Mouse (Mus musculus): ENCODE data around the gene Pnrc2. TPM values are rescaled to one million over a fixed set of nuclear protein-coding genes. Genes with fewer than 3 reads are reported as not detected.

The Pnrc2 gene
- 26.7 and 28.6 TPM in 2 replicates for polyA plus RNA-seq (2012; rRNA removed)

GRCm38 (mm10) chr4:135873526-135874202, at the start of gene Pnrc2:
Gene Pnrc2 (minus strand): TSS chr4:135873850.
- peaks cover 32% of the 10 kb centered on the region for H3K36me3 ChIP-seq (ENCODE audit: control insufficient read depth, insufficient read depth, low read length)
- peak within 1 kb of the TSS; percentile 86 for H3K27ac ChIP-seq (ENCODE audit: control insufficient read depth, insufficient read depth, low read length)
- TF ChIP-seq CTCF (IDR thresholded peaks at IDR 0.05; ENCODE audit: borderline replicate concordance, control insufficient read depth, extremely low read depth, insufficient read depth, low read length, poor library complexity) = no peak; the same call in 1 of the 2 replicates
- peak; percentile 96 for TF ChIP-seq POLR2A (IDR thresholded peaks at IDR 0.05; ENCODE audit: control insufficient read depth, extremely low read depth, insufficient read depth, low read length, poor library complexity)
- no peaks in the 10 kb centered on the region for H3K27me3 ChIP-seq (ENCODE audit: control insufficient read depth, insufficient read depth, low read length)
- under 1% methylated on average over 60 of the region's 60 CpGs for WGBS
- peak; percentile 84 for DNase-seq
- H3K4me1 ChIP-seq (replicated peaks; ENCODE audit: control insufficient read depth, insufficient read depth, low read length) = peaks cover 24% of the 10 kb centered on the region
- H3K4me3 ChIP-seq (ENCODE audit: control insufficient read depth, insufficient read depth, low read length) = peak within 1 kb of the TSS; percentile 70

GRCm38 (mm10) chr4:135922190-135922589, 48.5 kb upstream of the Pnrc2 start:
- Histone ChIP-seq H3K4me1 (replicated peaks; ENCODE audit: control insufficient read depth, insufficient read depth, low read length) (peaks cover 8% of the 10 kb centered on the region), H3K27me3 (ENCODE audit: control insufficient read depth, insufficient read depth, low read length) (no peaks in the 10 kb centered on the region), H3K27ac (ENCODE audit: control insufficient read depth, insufficient read depth, low read length) (no peak overlapping the region), H3K4me3 (ENCODE audit: control insufficient read depth, insufficient read depth, low read length) (no peak overlapping the region), H3K36me3 (ENCODE audit: control insufficient read depth, insufficient read depth, low read length) (no peaks in the 10 kb centered on the region; the same call in 1 of the 2 replicates)
- no peak for DNase-seq
- 93% methylated on average over 1 of the region's 1 CpGs for WGBS
- TF ChIP-seq CTCF (IDR thresholded peaks at IDR 0.05; ENCODE audit: borderline replicate concordance, control insufficient read depth, extremely low read depth, insufficient read depth, low read length, poor library complexity) = no peak
- TF ChIP-seq POLR2A (IDR thresholded peaks at IDR 0.05; ENCODE audit: control insufficient read depth, extremely low read depth, insufficient read depth, low read length, poor library complexity) = no peak

- Histone ChIP-seq H3K27ac (ENCODE audit: control insufficient read depth, insufficient read depth, low read length) (peak overlapping the region; percentile 43; the same call in 1 of the 2 replicates), H3K4me1 (replicated peaks; ENCODE audit: control insufficient read depth, insufficient read depth, low read length) (peaks cover 8% of the 10 kb centered on the region), H3K27me3 (ENCODE audit: control insufficient read depth, insufficient read depth, low read length) (no peaks in the 10 kb centered on the region), H3K4me3 (ENCODE audit: control insufficient read depth, insufficient read depth, low read length) (peak overlapping the region; percentile 85), H3K36me3 (ENCODE audit: control insufficient read depth, insufficient read depth, low read length) (no peaks in the 10 kb centered on the region; the same call in 1 of the 2 replicates)
- WGBS = 8% methylated on average over 26 of the region's 26 CpGs
- DNase-seq = no peak
- TF ChIP-seq CTCF (IDR thresholded peaks at IDR 0.05; ENCODE audit: borderline replicate concordance, control insufficient read depth, extremely low read depth, insufficient read depth, low read length, poor library complexity) (no peak), POLR2A (IDR thresholded peaks at IDR 0.05; ENCODE audit: control insufficient read depth, extremely low read depth, insufficient read depth, low read length, poor library complexity) (no peak)
Observed at GRCm38 (mm10) chr4:135921257-135922120, 47.8 kb upstream of the Pnrc2 start.

- H3K27ac ChIP-seq (ENCODE audit: control insufficient read depth, insufficient read depth, low read length) = peak within 1 kb of the TSS; percentile 43; the same call in 1 of the 2 replicates
- H3K4me1 ChIP-seq (replicated peaks; ENCODE audit: control insufficient read depth, insufficient read depth, low read length) = peaks cover 8% of the 10 kb centered on the region
- H3K27me3 ChIP-seq (ENCODE audit: control insufficient read depth, insufficient read depth, low read length) = no peaks in the 10 kb centered on the region
- DNase-seq = peak; percentile 98
- no peaks in the 10 kb centered on the region; the same call in 1 of the 2 replicates for H3K36me3 ChIP-seq (ENCODE audit: control insufficient read depth, insufficient read depth, low read length)
- 1% methylated on average over 60 of the region's 60 CpGs for WGBS
- TF ChIP-seq CTCF (IDR thresholded peaks at IDR 0.05; ENCODE audit: borderline replicate concordance, control insufficient read depth, extremely low read depth, insufficient read depth, low read length, poor library complexity) = peak; percentile 84
- TF ChIP-seq POLR2A (IDR thresholded peaks at IDR 0.05; ENCODE audit: control insufficient read depth, extremely low read depth, insufficient read depth, low read length, poor library complexity) = peak; percentile 58; the same call in 1 of the 2 replicates
- H3K4me3 ChIP-seq (ENCODE audit: control insufficient read depth, insufficient read depth, low read length) = peak within 1 kb of the TSS; percentile 85
Observed at GRCm38 (mm10) chr4:135920304-135921241, 46.9 kb upstream of the Pnrc2 start, which contains the start of gene Fuca1. Gene Fuca1 (plus strand): TSS chr4:135920735.

- no peak overlapping the region for H3K27ac ChIP-seq (ENCODE audit: control insufficient read depth, insufficient read depth, low read length)
- DNase-seq = no peak
- no peaks in the 10 kb centered on the region; the same call in 1 of the 2 replicates for H3K36me3 ChIP-seq (ENCODE audit: control insufficient read depth, insufficient read depth, low read length)
- no peak for TF ChIP-seq POLR2A (IDR thresholded peaks at IDR 0.05; ENCODE audit: control insufficient read depth, extremely low read depth, insufficient read depth, low read length, poor library complexity)
- peaks cover 8% of the 10 kb centered on the region for H3K4me1 ChIP-seq (replicated peaks; ENCODE audit: control insufficient read depth, insufficient read depth, low read length)
- H3K4me3 ChIP-seq (ENCODE audit: control insufficient read depth, insufficient read depth, low read length) = no peak overlapping the region
- 85% methylated on average over 3 of the region's 3 CpGs for WGBS
- no peaks in the 10 kb centered on the region for H3K27me3 ChIP-seq (ENCODE audit: control insufficient read depth, insufficient read depth, low read length)
Observed at GRCm38 (mm10) chr4:135919280-135919639, 45.6 kb upstream of the Pnrc2 start.
